Mouse (Mus musculus): ENCODE results near the gene Serpinb9b. TPM values are rescaled to one million over a fixed set of nuclear protein-coding genes. Genes with fewer than 3 reads are reported as not detected.
A peak's percentile ranks its signal among the peaks of the same experiment; 100 is the strongest.

Gene Serpinb9b
- polyA plus RNA-seq, 1 experiment, result 0.17 TPM

DNA sequence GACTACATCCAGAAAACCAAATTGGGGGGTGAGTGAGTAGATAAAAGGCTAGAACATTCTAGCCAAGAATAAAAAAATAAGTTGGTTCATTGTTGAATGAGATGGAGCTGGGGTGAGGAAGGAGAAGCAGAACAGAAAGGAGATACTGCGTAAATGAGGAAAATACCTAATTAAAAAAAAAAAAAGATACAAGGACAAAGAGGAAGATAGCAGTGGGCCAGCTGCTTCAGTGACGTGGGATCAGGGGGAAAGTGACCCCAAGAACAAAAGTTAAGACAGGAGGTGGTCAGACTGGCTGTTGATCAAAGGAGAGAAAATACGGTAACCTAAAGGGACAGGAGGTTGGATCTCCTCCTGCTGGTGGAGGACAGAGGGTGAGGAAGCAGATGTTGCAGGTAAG is 24.3 kb upstream of the Serpinb9b start, which contains the start of gene Serpinb9:
Gene Serpinb9 (plus strand): TSS at position 301 of the 400 bp plus-strand sequence.
- H3K27ac ChIP-seq (ENCODE audit: control insufficient read depth, insufficient read depth, low read depth, low read length), result peak within 1 kb of the TSS; percentile 74
- no peaks in the 10 kb centered on the region for H3K4me1 ChIP-seq (ENCODE audit: control insufficient read depth, insufficient read depth, low read length)
- H3K4me3 ChIP-seq (ENCODE audit: control insufficient read depth, low read depth, low read length), result no peak within 1 kb of the TSS
- no peaks in the 10 kb centered on the region for H3K27me3 ChIP-seq (ENCODE audit: control insufficient read depth, insufficient read depth, low read length)
- TF ChIP-seq CTCF (IDR thresholded peaks at IDR 0.05; ENCODE audit: control insufficient read depth, insufficient read depth, insufficient replicate concordance, low read depth, low read length), result no peak
- TF ChIP-seq POLR2A (IDR thresholded peaks at IDR 0.05; ENCODE audit: control insufficient read depth, low read depth, low read length), result no peak
- no peaks in the 10 kb centered on the region for H3K36me3 ChIP-seq (ENCODE audit: control insufficient read depth, insufficient read depth, low read length)

DNA sequence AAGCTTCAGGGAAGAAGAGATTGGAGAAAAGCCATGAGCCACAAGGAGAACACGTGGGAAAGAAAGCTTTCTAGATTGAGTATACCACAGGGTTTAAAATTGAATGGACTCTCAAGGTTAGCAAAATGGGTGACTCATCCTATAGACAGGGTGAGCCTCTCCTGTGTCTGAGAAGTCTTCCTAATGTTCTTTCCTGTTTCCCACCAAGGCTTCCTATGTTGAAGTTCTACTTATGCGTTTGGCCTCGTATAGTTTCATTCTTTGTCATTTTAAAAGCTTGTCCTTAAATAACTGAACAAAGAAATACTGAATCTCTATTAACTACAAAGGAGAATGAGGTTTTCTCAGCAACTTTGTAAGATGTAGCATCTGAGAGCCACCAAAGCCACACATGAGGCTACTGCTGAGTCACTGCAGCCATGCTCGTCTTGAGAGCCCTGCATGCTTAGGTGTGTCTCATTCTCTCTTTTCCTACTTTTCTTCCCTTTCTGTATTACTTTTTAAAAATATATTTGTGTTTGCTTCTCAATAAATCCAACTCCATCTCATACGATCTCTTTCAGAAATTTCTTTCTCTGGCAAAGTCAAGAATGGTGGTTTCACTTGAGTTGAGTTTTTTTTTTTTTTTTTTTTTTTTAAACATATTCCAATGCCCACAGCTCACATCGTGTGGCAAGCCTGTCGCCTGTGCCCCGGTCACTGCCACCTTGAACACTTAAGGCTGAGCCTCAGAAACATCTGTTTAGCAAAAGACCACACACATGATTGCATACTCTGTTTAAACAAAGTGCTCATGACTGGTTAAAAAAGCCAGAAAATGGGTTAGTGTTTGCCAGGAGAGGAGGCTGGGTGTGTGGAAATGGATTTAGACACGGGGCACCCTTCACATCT is 23.4 kb upstream of the Serpinb9b start:
- no peak overlapping the region for H3K4me3 ChIP-seq (ENCODE audit: control insufficient read depth, low read depth, low read length)
- TF ChIP-seq POLR2A (IDR thresholded peaks at IDR 0.05; ENCODE audit: control insufficient read depth, low read depth, low read length) (no peak), CTCF (IDR thresholded peaks at IDR 0.05; ENCODE audit: control insufficient read depth, insufficient read depth, insufficient replicate concordance, low read depth, low read length) (no peak)
- peak overlapping the region; percentile 74 for H3K27ac ChIP-seq (ENCODE audit: control insufficient read depth, insufficient read depth, low read depth, low read length)

DNA sequence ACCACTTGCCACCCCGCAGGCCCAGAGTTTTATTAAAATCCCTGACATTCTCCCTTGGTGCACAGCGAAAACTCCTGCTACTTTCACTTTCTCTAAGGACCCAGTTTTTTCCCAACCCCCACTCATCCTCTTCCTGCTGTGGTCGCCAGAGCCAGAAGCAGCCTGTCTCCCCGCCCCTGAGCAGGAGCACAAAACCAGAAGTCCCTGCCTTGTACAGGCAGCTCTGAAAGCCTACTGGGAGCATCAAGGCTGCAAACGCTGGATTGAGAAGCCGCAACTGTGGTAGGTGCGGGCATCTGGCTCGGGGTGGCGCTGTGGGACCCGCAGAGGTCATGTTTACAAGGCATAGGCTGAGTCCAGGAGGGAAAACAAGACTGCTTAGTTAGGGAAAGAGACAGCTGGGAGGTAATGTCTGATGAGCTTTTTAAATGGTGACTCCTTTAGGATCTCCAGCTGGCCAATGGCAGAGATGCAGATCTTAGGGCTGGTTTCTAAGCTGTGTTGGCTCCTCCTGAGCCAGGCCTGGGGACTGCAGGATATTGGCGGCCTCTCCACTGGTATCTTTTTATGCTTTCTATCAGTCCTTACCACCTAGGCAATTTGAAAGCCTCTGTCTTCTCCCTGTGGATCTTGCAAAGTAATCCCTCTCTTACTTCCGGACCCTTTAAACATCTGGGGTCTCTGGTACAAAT is 22.7 kb upstream of the Serpinb9b start:
- Histone ChIP-seq H3K27ac (ENCODE audit: control insufficient read depth, insufficient read depth, low read depth, low read length) (peak overlapping the region; percentile 74), H3K4me1 (ENCODE audit: control insufficient read depth, insufficient read depth, low read length) (no peaks in the 10 kb centered on the region), H3K27me3 (ENCODE audit: control insufficient read depth, insufficient read depth, low read length) (no peaks in the 10 kb centered on the region), H3K36me3 (ENCODE audit: control insufficient read depth, insufficient read depth, low read length) (no peaks in the 10 kb centered on the region), H3K4me3 (ENCODE audit: control insufficient read depth, low read depth, low read length) (peak overlapping the region; percentile 57)
- TF ChIP-seq CTCF (IDR thresholded peaks at IDR 0.05; ENCODE audit: control insufficient read depth, insufficient read depth, insufficient replicate concordance, low read depth, low read length) (peak; percentile 61), POLR2A (IDR thresholded peaks at IDR 0.05; ENCODE audit: control insufficient read depth, low read depth, low read length) (0 out of 2 replicates have a peak, but pooled peaks have one; percentile 36)

More for the DNA sequence above, 23.4 kb upstream of the Serpinb9b start:
- Histone ChIP-seq H3K36me3 (ENCODE audit: control insufficient read depth, insufficient read depth, low read length) (no peaks in the 10 kb centered on the region), H3K27me3 (ENCODE audit: control insufficient read depth, insufficient read depth, low read length) (no peaks in the 10 kb centered on the region), H3K4me1 (ENCODE audit: control insufficient read depth, insufficient read depth, low read length) (no peaks in the 10 kb centered on the region)

DNA sequence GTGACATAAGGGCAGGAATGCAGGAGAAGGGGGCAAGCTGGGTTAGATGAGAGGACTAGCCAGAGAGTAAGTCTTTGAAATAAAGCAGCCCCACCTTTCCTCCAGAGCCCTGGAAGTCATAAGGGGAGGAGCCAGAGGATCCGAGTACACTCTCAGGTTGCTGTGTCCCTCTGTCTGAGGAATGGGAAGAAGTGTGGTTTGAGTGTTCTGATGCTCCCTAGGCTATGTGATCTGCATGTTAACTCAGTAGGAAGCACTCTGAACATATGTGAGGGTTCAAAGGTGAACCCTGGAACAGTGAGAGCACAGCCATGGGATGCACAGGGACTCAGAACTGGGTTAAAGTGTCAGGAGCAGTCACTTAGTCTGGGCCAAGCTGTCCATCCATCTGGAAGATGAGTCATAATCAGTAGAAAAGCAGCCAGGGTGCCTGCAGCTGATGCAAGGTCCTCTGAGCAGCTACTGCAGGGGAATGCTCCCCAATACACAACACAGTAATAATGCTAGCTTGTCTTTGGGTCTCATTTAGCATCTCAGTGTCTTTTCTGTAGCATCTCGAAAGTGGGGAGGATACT is 21.6 kb upstream of the Serpinb9b start:
- Histone ChIP-seq H3K27me3 (ENCODE audit: control insufficient read depth, insufficient read depth, low read length) (no peaks in the 10 kb centered on the region), H3K4me1 (ENCODE audit: control insufficient read depth, insufficient read depth, low read length) (no peaks in the 10 kb centered on the region), H3K27ac (ENCODE audit: control insufficient read depth, insufficient read depth, low read depth, low read length) (no peak overlapping the region), H3K36me3 (ENCODE audit: control insufficient read depth, insufficient read depth, low read length) (no peaks in the 10 kb centered on the region), H3K4me3 (ENCODE audit: control insufficient read depth, low read depth, low read length) (no peak overlapping the region)
- TF ChIP-seq POLR2A (IDR thresholded peaks at IDR 0.05; ENCODE audit: control insufficient read depth, low read depth, low read length), result no peak
- no peak for TF ChIP-seq CTCF (IDR thresholded peaks at IDR 0.05; ENCODE audit: control insufficient read depth, insufficient read depth, insufficient replicate concordance, low read depth, low read length)

DNA sequence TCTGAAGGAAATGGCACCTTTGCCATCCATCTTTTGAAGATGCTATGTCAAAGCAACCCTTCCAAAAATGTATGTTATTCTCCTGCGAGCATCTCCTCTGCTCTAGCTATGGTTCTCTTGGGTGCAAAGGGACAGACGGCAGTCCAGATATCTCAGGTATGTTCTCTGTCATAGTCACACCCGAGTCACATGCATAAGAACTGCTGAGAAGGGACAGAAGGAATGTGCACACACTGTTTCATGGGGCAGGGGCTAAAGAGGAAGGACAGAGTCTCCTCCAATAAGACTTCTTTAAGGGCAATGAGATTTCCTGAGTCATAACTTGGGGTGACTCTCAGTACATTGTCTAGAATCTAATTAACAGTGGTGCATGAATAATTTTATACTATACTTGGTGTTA is 20.7 kb upstream of the Serpinb9b start:
- TF ChIP-seq POLR2A (IDR thresholded peaks at IDR 0.05; ENCODE audit: control insufficient read depth, low read depth, low read length) (no peak), CTCF (IDR thresholded peaks at IDR 0.05; ENCODE audit: control insufficient read depth, insufficient read depth, insufficient replicate concordance, low read depth, low read length) (no peak)
- no peaks in the 10 kb centered on the region for H3K27me3 ChIP-seq (ENCODE audit: control insufficient read depth, insufficient read depth, low read length)
- no peak overlapping the region for H3K27ac ChIP-seq (ENCODE audit: control insufficient read depth, insufficient read depth, low read depth, low read length)
- H3K4me3 ChIP-seq (ENCODE audit: control insufficient read depth, low read depth, low read length), result no peak overlapping the region
- H3K4me1 ChIP-seq (ENCODE audit: control insufficient read depth, insufficient read depth, low read length), result no peaks in the 10 kb centered on the region
- no peaks in the 10 kb centered on the region for H3K36me3 ChIP-seq (ENCODE audit: control insufficient read depth, insufficient read depth, low read length)

DNA sequence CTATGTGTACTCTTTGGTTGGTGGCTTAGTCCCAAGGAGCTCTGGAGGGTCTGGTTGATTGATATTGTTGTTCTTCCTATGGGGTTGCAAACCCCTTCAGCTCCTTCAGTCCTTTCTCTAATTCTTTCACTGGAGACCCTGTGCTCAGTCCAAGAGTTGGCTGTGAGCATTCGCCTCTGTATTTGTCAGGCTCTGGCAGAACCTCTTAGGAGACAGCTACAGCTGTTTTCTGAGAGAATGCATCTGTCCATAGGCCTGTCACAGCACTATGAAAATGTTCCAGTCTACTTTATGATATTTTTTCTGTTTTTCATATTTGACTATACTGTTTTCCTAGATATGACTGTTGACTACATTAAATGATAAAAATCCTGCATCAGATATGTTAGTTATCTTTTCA is 14.8 kb upstream of the Serpinb9b start:
- Histone ChIP-seq H3K27me3 (ENCODE audit: control insufficient read depth, insufficient read depth, low read length) (no peaks in the 10 kb centered on the region), H3K4me3 (ENCODE audit: control insufficient read depth, low read depth, low read length) (no peak overlapping the region), H3K4me1 (ENCODE audit: control insufficient read depth, insufficient read depth, low read length) (no peaks in the 10 kb centered on the region), H3K36me3 (ENCODE audit: control insufficient read depth, insufficient read depth, low read length) (no peaks in the 10 kb centered on the region), H3K27ac (ENCODE audit: control insufficient read depth, insufficient read depth, low read depth, low read length) (no peak overlapping the region)
- TF ChIP-seq POLR2A (IDR thresholded peaks at IDR 0.05; ENCODE audit: control insufficient read depth, low read depth, low read length) (no peak), CTCF (IDR thresholded peaks at IDR 0.05; ENCODE audit: control insufficient read depth, insufficient read depth, insufficient replicate concordance, low read depth, low read length) (no peak)

DNA sequence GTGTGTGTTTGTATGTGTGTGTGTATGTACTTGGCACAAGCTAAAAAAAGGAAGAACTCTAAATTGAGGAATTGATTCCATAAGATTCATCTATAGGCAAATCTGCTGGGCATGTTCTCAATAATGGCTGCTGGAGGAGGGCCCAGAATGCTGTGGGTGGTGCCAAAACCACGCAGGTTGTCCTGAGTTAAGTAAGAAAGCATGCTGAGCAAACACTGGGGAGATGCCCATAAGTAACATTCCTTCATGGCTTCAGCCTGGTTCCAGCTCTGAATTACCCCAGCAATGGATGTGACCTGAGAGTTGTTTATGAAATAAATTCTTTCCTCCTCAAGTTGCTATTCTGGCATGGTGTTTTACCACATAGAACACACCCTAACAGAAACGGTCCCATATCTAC is 13.9 kb upstream of the Serpinb9b start:
- no peaks in the 10 kb centered on the region for H3K27me3 ChIP-seq (ENCODE audit: control insufficient read depth, insufficient read depth, low read length)
- no peaks in the 10 kb centered on the region for H3K36me3 ChIP-seq (ENCODE audit: control insufficient read depth, insufficient read depth, low read length)
- H3K4me3 ChIP-seq (ENCODE audit: control insufficient read depth, low read depth, low read length), result no peak overlapping the region
- H3K27ac ChIP-seq (ENCODE audit: control insufficient read depth, insufficient read depth, low read depth, low read length), result no peak overlapping the region
- no peaks in the 10 kb centered on the region for H3K4me1 ChIP-seq (ENCODE audit: control insufficient read depth, insufficient read depth, low read length)
- no peak for TF ChIP-seq POLR2A (IDR thresholded peaks at IDR 0.05; ENCODE audit: control insufficient read depth, low read depth, low read length)
- no peak for TF ChIP-seq CTCF (IDR thresholded peaks at IDR 0.05; ENCODE audit: control insufficient read depth, insufficient read depth, insufficient replicate concordance, low read depth, low read length)

All from testis, adult 2 months (tissue).